Mouse (Mus musculus) heart, adult 18-20 months (tissue): ENCODE measurements around the gene Nhlrc2. TPM values are rescaled to one million over a fixed set of nuclear protein-coding genes. Genes with fewer than 3 reads are reported as not detected.

Experiments
- DNase-seq, 2 experiments: peaks; one replicate each; pipeline ENCODE4 v3.0.0; 2021 to 2022; ENCODE audit warnings: mixed read lengths in 1 of 2
- total RNA-seq, 2 experiments: library from RNA; stranded (reverse); gene quantifications; 2 replicates each; pipeline ENCODE4 v1.2.3; 2021

Nhlrc2 gene
- total RNA-seq, 2 experiments from 2014 or later, result 23.6 to 26.1 TPM

- DNase-seq, result no peak
Measured at GRCm38 (mm10) chr19:56563469-56563868, 15.4 kb downstream of the Nhlrc2 start.

DNA sequence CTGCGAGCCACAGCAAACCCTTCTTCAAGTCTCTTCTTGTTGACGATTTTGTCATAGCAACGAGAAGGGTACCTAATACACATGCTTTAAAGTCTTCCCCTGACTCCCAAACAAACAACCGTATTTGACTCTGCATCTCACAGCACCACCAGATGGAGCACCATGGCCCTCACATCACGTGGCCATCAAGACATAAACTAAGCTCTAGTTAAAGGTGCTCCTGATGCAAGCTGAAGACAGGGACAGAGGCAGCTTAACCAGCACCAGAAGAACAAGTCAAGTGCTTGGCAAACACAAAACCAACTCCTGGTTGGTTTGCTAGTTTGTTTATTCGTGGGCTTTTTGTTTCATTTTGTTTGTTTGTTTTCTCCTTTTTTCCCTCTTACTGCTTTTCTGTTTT is 17.3 kb downstream of the Nhlrc2 start:
- peak in 1 of 2 experiments; percentile 37 for DNase-seq

GRCm38 (mm10) chr19:56566041-56566440 is 18.0 kb downstream of the Nhlrc2 start:
- DNase-seq, result peak; percentile 78 to 79

- no peak for DNase-seq
Measured at GRCm38 (mm10) chr19:56566940-56567339, 18.9 kb downstream of the Nhlrc2 start.

DNA sequence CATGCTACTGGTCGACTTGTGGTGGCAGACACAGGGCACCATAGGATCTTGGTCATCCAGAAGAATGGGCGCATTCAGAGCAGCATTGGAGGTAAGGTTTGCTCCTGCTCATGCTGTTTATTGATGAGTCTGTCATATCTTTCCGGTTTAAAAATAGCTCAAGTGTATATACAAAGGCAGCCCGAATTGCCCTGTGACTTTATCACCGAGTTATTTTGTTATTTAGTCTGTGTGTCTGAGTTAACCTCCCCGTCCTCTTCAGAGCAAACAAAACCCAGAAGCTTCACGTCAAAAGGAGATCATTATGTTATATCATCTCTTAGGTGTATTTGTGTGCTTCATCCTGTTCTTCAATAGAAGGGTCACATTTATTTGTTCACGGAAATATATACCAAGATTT is 22.7 kb downstream of the Nhlrc2 start:
- DNase-seq, result no peak

GRCm38 (mm10) chr19:56571234-56571633 is 23.2 kb downstream of the Nhlrc2 start:
- DNase-seq, result no peak

GRCm38 (mm10) chr19:56571913-56572312 is 23.9 kb downstream of the Nhlrc2 start:
- DNase-seq, result peak in 1 of 2 experiments; percentile 18

- DNase-seq, result no peak
Measured at GRCm38 (mm10) chr19:56573184-56573583, 25.1 kb downstream of the Nhlrc2 start.

- no peak for DNase-seq
Measured at GRCm38 (mm10) chr19:56577801-56578200, 29.7 kb downstream of the Nhlrc2 start.

DNA sequence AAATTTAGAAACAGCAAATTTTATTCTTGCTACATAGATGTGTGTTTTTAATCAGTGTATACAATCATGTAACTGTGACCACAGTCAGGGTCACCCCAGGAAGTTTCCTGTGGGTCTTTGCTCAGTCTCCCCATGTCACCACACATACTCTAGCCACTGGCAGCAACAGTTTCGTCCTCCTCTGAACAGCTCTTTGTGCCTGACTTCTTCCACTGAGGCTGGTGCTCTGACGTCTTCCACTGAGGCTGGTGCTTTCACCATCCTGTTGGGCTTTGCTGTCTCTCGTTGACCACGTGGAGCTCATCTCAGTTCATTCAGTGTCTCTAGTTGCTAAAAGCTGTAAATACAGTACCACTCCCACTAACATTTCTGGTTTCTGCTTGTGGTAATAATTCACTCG is 33.9 kb downstream of the Nhlrc2 start:
- no peak for DNase-seq

GRCm38 (mm10) chr19:56583785-56584184 is 35.7 kb downstream of the Nhlrc2 start:
- no peak for DNase-seq

GRCm38 (mm10) chr19:56584288-56584687 is 36.2 kb downstream of the Nhlrc2 start:
- no peak for DNase-seq

DNA sequence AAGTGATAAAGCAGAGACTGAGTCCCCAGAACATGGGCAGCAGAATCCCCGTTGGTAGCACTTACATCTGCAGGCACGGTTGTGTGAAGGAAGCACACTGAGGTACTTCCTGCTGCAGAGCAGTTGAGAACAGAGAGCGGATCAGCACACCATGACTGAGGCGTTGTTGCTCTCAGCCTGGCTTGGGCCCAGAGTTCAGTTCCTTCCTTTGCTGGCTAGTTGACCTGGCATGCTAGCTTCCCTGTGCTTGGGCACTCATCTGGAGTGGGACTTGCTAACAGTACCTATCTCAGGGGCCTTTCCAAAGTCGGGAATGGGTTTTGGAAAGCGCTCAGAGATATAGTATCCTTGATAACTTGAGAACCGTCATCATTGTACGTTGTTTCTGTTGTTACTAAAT is 38.3 kb downstream of the Nhlrc2 start:
- no peak for DNase-seq

- DNase-seq, result peak; percentile 75 to 87
Measured at GRCm38 (mm10) chr19:56588205-56588626, 40.2 kb downstream of the Nhlrc2 start.

DNA sequence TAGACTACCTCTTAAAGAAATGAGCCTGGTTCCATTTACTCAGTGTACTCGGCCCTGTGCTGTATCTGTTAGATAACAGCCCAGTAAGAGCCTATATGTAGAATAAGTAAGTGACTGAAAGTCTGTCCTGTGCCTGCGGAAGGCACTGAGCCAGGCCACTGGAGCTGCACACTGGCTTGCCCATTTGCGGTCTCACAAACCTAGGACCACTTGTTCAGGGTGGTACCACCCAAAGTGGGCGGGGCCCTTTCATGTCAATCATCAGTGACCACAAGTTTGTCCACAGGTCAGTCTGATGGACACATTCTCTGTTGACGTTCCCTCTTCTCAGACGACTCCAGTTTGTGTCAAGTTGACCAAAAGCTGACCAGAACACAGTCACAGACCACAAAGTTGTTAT is 40.9 kb downstream of the Nhlrc2 start:
- DNase-seq, result no peak

- no peak for DNase-seq
Measured at GRCm38 (mm10) chr19:56589455-56589854, 41.4 kb downstream of the Nhlrc2 start.

GRCm38 (mm10) chr19:56590250-56590649 is 42.2 kb downstream of the Nhlrc2 start:
- DNase-seq, result no peak

DNA sequence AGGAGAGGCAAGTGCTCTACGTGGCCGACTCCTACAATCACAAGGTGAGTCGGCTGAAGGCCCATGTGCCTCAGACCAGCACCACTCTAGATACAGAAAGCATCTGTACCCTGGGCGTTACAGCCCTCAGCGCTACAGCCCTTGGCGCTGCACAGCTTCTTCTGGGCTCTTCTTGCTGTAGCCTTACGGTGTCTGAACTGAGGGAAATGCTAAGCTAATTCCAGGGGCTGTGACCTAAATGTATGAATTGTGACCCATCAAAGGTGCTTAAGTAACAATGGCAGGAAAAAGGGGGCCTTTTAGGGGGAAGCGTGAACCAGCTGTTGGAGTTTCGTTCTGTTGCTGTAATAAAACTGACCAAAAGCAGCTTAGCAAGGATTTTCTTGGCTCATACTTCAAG is 44.4 kb downstream of the Nhlrc2 start:
- no peak for DNase-seq

- no peak for DNase-seq
Measured at GRCm38 (mm10) chr19:56599996-56600395, 51.9 kb downstream of the Nhlrc2 start.

DNA sequence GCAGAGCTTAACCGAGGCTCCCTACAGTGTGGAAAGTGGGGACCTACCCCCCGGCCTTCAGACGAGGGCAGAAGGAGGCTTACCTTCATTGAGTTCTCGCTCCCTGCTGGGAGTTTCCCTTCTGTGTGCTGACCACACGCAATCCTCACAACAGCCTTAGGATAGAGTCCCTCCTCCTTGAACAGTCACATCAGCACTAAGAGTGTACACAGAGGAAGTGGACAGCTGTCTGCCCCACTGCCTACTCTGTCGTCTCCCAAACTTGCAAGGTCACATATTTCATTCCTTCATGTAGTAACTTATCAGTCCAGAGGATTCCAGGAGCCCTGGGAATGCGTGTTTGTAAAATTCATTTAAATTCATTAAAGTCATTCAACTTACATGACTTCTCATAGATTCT is 52.7 kb downstream of the Nhlrc2 start:
- no peak for DNase-seq

DNA sequence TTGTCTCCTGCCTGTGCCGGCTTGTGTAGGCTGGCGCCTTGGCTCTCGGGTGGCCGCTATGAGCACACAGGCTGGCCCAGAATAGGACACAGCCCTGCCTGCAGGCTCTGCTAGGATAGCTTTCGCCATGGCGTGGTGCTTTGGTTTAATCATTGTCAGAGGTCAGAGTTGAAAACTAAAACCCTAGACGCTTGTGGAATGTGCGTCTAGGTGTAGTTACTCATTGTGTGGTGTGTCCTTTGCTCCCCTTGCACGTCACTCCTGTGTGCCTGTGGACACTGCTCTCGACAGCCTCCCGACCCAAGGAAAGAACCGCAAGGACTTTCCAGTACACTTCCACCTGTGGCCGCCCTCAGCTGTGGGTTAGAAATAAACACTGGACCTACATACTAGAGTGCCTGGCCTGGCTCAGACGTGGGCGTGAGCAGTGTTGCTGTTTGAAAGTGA is 53.9 kb downstream of the Nhlrc2 start:
- DNase-seq, result peak; percentile 31 to 35

GRCm38 (mm10) chr19:56608946-56609345 is 60.9 kb downstream of the Nhlrc2 start:
- no peak for DNase-seq

- no peak for DNase-seq
Measured at GRCm38 (mm10) chr19:56614131-56614530, 66.1 kb downstream of the Nhlrc2 start.

- no peak for DNase-seq
Measured at GRCm38 (mm10) chr19:56618845-56619244, 70.8 kb downstream of the Nhlrc2 start.

- DNase-seq, result no peak
Measured at GRCm38 (mm10) chr19:56619546-56619945, 71.5 kb downstream of the Nhlrc2 start.
